Mouse (Mus musculus): ENCODE measurements around the gene Gm20388. TPM values are rescaled to one million over a fixed set of nuclear protein-coding genes. Genes with fewer than 3 reads are reported as not detected.

The Gm20388 gene
- polyA plus RNA-seq, 1 experiment from 2014 or later: not detected

- ATAC-seq: no peak
- peaks cover 33% of the 10 kb centered on the region; the same call in 1 of the 2 replicates for H3K36me3 ChIP-seq (ENCODE audit: control insufficient read depth, insufficient read depth)
Measured at GRCm38 (mm10) chr8:119933681-119934080, 23.0 kb downstream of the Gm20388 start.

GRCm38 (mm10) chr8:119935541-119935940 lies 24.9 kb downstream of the Gm20388 start:
- H3K27me3 ChIP-seq (replicated peaks; ENCODE audit: control insufficient read depth, insufficient read depth, low read length): no peaks in the 10 kb centered on the region
- WGBS: 68% methylated on average over 6 of the region's 6 CpGs
- no peak for TF ChIP-seq CTCF (IDR thresholded peaks at IDR 0.05; ENCODE audit: low read depth)
- H3K4me2 ChIP-seq (replicated peaks; ENCODE audit: low read depth): no peak overlapping the region
- no peak overlapping the region for H3K27ac ChIP-seq (ENCODE audit: low read depth, low read length)
- peaks cover 40% of the 10 kb centered on the region; the same call in 1 of the 2 replicates for H3K36me3 ChIP-seq (ENCODE audit: control insufficient read depth, insufficient read depth)
- ATAC-seq: no peak
- H3K4me3 ChIP-seq (ENCODE audit: low read depth, low read length): no peak overlapping the region
- H3K4me1 ChIP-seq (replicated peaks; ENCODE audit: control insufficient read depth, insufficient read depth, low read length): no peaks in the 10 kb centered on the region
- no peaks in the 10 kb centered on the region for H3K9me3 ChIP-seq (ENCODE audit: control insufficient read depth)
- no peak overlapping the region for H3K9ac ChIP-seq (ENCODE audit: low read depth, low read length)

More at GRCm38 (mm10) chr8:119933681-119934080, 23.0 kb downstream of the Gm20388 start:
- Histone ChIP-seq H3K27ac (ENCODE audit: low read depth, low read length) (no peak overlapping the region), H3K4me3 (ENCODE audit: low read depth, low read length) (no peak overlapping the region), H3K4me1 (replicated peaks; ENCODE audit: control insufficient read depth, insufficient read depth, low read length) (no peaks in the 10 kb centered on the region), H3K9me3 (ENCODE audit: control insufficient read depth) (no peaks in the 10 kb centered on the region), H3K27me3 (replicated peaks; ENCODE audit: control insufficient read depth, insufficient read depth, low read length) (no peaks in the 10 kb centered on the region), H3K9ac (ENCODE audit: low read depth, low read length) (no peak overlapping the region), H3K4me2 (replicated peaks; ENCODE audit: low read depth) (no peak overlapping the region)
- 74% methylated on average over 4 of the region's 4 CpGs for WGBS
- TF ChIP-seq CTCF (IDR thresholded peaks at IDR 0.05; ENCODE audit: low read depth): no peak

GRCm38 (mm10) chr8:119938481-119938880 lies 27.8 kb downstream of the Gm20388 start:
- 84% methylated on average over 7 of the region's 7 CpGs for WGBS
- no peaks in the 10 kb centered on the region for H3K27me3 ChIP-seq (replicated peaks; ENCODE audit: control insufficient read depth, insufficient read depth, low read length)
- H3K27ac ChIP-seq (ENCODE audit: low read depth, low read length): no peak overlapping the region
- no peak for TF ChIP-seq CTCF (IDR thresholded peaks at IDR 0.05; ENCODE audit: low read depth)
- H3K4me1 ChIP-seq (replicated peaks; ENCODE audit: control insufficient read depth, insufficient read depth, low read length): no peaks in the 10 kb centered on the region
- peaks cover 42% of the 10 kb centered on the region for H3K36me3 ChIP-seq (ENCODE audit: control insufficient read depth, insufficient read depth)
- ATAC-seq: no peak
- H3K4me3 ChIP-seq (ENCODE audit: low read depth, low read length): no peak overlapping the region
- H3K9me3 ChIP-seq (ENCODE audit: control insufficient read depth): no peaks in the 10 kb centered on the region
- no peak overlapping the region for H3K9ac ChIP-seq (ENCODE audit: low read depth, low read length)
- no peak overlapping the region for H3K4me2 ChIP-seq (replicated peaks; ENCODE audit: low read depth)

GRCm38 (mm10) chr8:119939336-119939735 lies 28.7 kb downstream of the Gm20388 start:
- 82% methylated on average over 2 of the region's 2 CpGs for WGBS
- H3K4me2 ChIP-seq (replicated peaks; ENCODE audit: low read depth): no peak overlapping the region

GRCm38 (mm10) chr8:119941471-119941870 lies 30.8 kb downstream of the Gm20388 start:
- H3K4me1 ChIP-seq (replicated peaks; ENCODE audit: control insufficient read depth, insufficient read depth, low read length): no peaks in the 10 kb centered on the region
- no peak overlapping the region for H3K4me3 ChIP-seq (ENCODE audit: low read depth, low read length)
- no peak for ATAC-seq
- TF ChIP-seq CTCF (IDR thresholded peaks at IDR 0.05; ENCODE audit: low read depth): no peak
- no peaks in the 10 kb centered on the region for H3K27me3 ChIP-seq (replicated peaks; ENCODE audit: control insufficient read depth, insufficient read depth, low read length)
- peaks cover 57% of the 10 kb centered on the region for H3K36me3 ChIP-seq (ENCODE audit: control insufficient read depth, insufficient read depth)
- H3K9ac ChIP-seq (ENCODE audit: low read depth, low read length): no peak overlapping the region
- no peak overlapping the region for H3K4me2 ChIP-seq (replicated peaks; ENCODE audit: low read depth)
- whole genome bisulfite sequencing: 90% methylated on average over 15 of the region's 18 CpGs
- H3K27ac ChIP-seq (ENCODE audit: low read depth, low read length): no peak overlapping the region
- no peaks in the 10 kb centered on the region for H3K9me3 ChIP-seq (ENCODE audit: control insufficient read depth)

More at GRCm38 (mm10) chr8:119939336-119939735, 28.7 kb downstream of the Gm20388 start:
- Histone ChIP-seq H3K9me3 (ENCODE audit: control insufficient read depth) (no peaks in the 10 kb centered on the region), H3K27me3 (replicated peaks; ENCODE audit: control insufficient read depth, insufficient read depth, low read length) (no peaks in the 10 kb centered on the region), H3K4me3 (ENCODE audit: low read depth, low read length) (no peak overlapping the region), H3K9ac (ENCODE audit: low read depth, low read length) (no peak overlapping the region), H3K36me3 (ENCODE audit: control insufficient read depth, insufficient read depth) (peaks cover 44% of the 10 kb centered on the region), H3K27ac (ENCODE audit: low read depth, low read length) (no peak overlapping the region), H3K4me1 (replicated peaks; ENCODE audit: control insufficient read depth, insufficient read depth, low read length) (no peaks in the 10 kb centered on the region)
- no peak for ATAC-seq
- no peak for TF ChIP-seq CTCF (IDR thresholded peaks at IDR 0.05; ENCODE audit: low read depth)

- H3K9me3 ChIP-seq (ENCODE audit: control insufficient read depth): no peaks in the 10 kb centered on the region
- H3K27me3 ChIP-seq (replicated peaks; ENCODE audit: control insufficient read depth, insufficient read depth, low read length): no peaks in the 10 kb centered on the region
- no peak overlapping the region for H3K27ac ChIP-seq (ENCODE audit: low read depth, low read length)
- H3K4me1 ChIP-seq (replicated peaks; ENCODE audit: control insufficient read depth, insufficient read depth, low read length): no peaks in the 10 kb centered on the region
- ATAC-seq: no peak
- H3K36me3 ChIP-seq (ENCODE audit: control insufficient read depth, insufficient read depth): peaks cover 57% of the 10 kb centered on the region
- TF ChIP-seq CTCF (IDR thresholded peaks at IDR 0.05; ENCODE audit: low read depth): no peak
- no peak overlapping the region for H3K4me2 ChIP-seq (replicated peaks; ENCODE audit: low read depth)
- no peak overlapping the region for H3K4me3 ChIP-seq (ENCODE audit: low read depth, low read length)
- no peak overlapping the region for H3K9ac ChIP-seq (ENCODE audit: low read depth, low read length)
- WGBS: 67% methylated on average over 10 of the region's 10 CpGs
Measured at GRCm38 (mm10) chr8:119943616-119944015, 33.0 kb downstream of the Gm20388 start.
